Mouse (Mus musculus): Measurements from ENCODE around the gene 4430402I18Rik. TPM values are rescaled to one million over a fixed set of nuclear protein-coding genes. Genes with fewer than 3 reads are reported as not detected.

The 4430402I18Rik gene
- polyA plus RNA-seq (2014; fragmentation: Illumina TruSeq; extraction: RNeasy Lipid Tissue Mini Kit (QIAGEN cat#74804); ENCODE audit: low read depth, low replicate concordance) = 17.2 TPM

DNA sequence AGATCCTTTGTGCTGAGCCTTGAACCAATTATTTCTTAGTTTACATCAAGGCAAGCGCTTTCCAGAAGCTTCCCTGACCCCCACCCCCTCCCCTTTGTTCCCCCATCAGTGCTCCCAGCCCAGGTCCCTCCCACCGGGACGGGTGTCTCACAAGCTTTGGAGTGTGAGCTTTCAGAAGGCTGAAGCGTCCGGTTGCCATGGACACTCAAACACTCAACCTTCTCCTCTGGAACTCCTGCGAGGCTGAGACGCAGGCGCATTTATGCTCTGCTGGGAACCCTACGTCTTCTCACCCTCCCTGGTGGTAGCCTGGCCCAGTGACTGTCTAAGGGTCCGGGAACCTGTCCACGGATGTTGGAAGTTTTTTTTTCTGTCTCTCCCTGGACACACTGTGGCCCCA lies at the start of gene 4430402I18Rik:
4430402I18Rik (minus strand) TSS at position 149 of the 400 bp plus-strand sequence.

DNA sequence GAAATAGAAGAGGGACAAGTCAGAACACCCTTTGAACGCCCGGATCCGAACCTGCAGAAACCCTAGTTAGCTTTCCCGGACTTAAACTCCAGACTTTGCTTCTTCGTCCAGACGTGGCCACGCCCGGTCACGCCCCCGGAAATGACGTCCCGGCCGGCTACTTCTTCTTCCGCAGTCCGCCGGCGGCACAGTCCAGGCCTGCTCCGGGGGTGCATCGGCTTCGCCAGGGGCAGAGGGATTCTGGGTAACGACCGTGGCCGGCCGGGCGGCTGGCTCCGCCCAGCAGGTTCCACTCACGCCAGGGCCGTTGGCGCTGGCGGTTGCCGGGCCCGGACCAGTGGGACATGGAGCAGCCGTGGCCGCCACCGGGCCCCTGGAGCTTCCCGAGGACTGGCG lies 22.6 kb upstream of the 4430402I18Rik start, which contains the start of gene Cdc37l1:
Cdc37l1 (plus strand) TSS at position 159 of the 396 bp plus-strand sequence.

DNA sequence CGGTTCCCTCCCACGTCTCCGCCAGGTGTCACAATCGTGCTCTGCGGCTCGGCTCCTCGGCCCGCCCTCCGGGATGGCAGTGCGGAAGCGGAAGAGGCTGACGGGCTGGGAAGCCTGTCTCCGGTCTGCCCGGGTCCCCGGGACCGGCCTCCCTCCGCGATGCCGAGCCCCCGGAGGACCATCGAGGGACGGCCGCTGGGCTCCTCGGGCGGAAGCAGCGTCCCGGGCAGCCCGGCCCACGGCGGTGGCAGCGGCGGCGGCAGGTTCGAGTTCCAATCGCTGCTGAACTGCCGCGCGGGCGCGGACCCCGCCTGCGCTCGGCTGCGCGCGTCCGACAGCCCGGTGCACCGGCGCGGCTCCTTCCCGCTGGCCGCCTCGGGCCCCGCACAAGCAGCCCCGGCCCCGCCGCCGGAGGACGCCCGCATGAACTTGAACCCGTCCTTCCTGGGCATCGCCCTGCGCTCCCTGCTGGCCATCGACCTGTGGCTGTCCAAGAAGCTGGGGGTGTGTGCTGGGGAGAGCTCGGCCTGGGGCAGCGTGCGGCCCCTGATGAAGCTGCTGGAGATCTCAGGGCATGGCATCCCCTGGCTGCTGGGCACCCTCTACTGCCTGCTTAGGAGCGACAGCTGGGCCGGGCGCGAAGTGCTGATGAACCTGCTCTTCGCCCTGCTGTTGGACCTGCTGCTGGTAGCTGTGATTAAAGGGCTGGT lies 3.6 kb downstream of the 4430402I18Rik start, which contains the start of gene Plpp6:
Plpp6 (plus strand) TSS at position 112 of the 710 bp plus-strand sequence.

Other genes with a start within 250 kb of the 4430402I18Rik start
- 256 TPM for gene Slc1a1, start 132.8 kb downstream of the 4430402I18Rik start, polyA plus RNA-seq (2014; fragmentation: Illumina TruSeq; extraction: RNeasy Lipid Tissue Mini Kit (QIAGEN cat#74804); ENCODE audit: low read depth, low replicate concordance)
- gene Plpp6, start 3.8 kb downstream of the 4430402I18Rik start, polyA plus RNA-seq (2014; fragmentation: Illumina TruSeq; extraction: RNeasy Lipid Tissue Mini Kit (QIAGEN cat#74804); ENCODE audit: low read depth, low replicate concordance) = 69.9 TPM
- gene Cdc37l1, start 22.6 kb upstream of the 4430402I18Rik start, polyA plus RNA-seq (2014; fragmentation: Illumina TruSeq; extraction: RNeasy Lipid Tissue Mini Kit (QIAGEN cat#74804); ENCODE audit: low read depth, low replicate concordance) = 93.5 TPM
- gene Ak3, start 80.2 kb upstream of the 4430402I18Rik start, polyA plus RNA-seq (2014; fragmentation: Illumina TruSeq; extraction: RNeasy Lipid Tissue Mini Kit (QIAGEN cat#74804); ENCODE audit: low read depth, low replicate concordance) = 389 TPM
- 3.4 TPM for gene Rcl1, start 133.6 kb upstream of the 4430402I18Rik start, polyA plus RNA-seq (2014; fragmentation: Illumina TruSeq; extraction: RNeasy Lipid Tissue Mini Kit (QIAGEN cat#74804); ENCODE audit: low read depth, low replicate concordance)